Mouse (Mus musculus): Measurements from ENCODE around the gene Atg2a.
A peak's percentile ranks its signal among the peaks of the same experiment; 100 is the strongest.
"Not testable (repeated sequence)": the region's sequence is repeated elsewhere in the genome, so short reads cannot be mapped to it uniquely, and the experiment has no call there.

Gene Atg2a

DNA sequence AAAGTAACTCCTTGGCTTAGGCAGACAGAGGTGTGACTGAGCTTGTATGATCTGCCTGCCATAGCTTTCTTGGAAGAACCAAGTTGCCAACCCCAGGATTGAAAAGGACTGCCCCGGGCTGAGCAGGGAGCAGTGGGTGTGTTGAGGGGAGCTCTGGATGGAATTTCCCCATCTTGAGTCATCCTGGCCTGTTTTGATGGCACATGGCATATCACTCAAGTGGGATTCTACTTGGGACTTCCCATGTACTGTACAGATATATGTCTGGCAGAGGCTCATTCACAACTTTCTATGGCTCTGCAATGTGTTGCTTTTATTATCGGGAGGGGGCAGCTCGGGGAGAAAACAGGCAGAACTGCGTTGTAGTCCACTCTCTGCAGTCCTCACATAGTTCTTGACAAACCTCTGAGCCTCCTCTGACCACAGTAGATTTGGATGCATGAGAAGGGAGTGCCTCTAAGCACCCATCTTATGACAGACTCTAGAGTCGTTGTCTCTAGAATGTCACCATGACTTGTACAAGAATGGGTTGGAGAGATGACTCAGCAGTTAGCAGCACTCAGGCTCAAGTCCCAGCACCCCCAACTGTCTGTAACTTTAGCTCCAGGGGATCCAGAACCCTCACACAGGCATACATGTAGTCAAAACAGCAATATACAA, 55.2 kb downstream of the Atg2a start:
- no peak for DNase-seq (ENCODE audit: low spot score)

DNA sequence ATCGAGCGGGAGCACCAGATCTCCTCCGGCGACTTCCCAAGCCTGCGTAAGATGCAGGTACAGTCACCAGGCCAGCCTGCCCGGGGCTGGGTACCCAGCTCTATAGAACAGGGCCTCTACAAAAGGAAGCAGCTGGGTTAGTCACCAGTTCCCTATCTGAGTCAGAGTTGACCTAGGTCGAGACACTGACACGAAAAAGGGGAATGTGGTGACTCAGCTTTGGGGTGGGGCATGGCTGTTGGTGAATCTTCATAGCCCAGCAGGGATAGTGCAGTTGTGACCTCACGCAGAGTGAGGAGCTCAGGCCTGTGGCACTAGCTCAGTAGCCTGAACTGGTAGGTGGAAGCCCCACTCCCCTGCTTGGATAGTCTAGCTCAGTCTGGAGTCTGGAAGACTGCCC, 56.2 kb downstream of the Atg2a start:
- no peak for DNase-seq (ENCODE audit: low spot score)

DNA sequence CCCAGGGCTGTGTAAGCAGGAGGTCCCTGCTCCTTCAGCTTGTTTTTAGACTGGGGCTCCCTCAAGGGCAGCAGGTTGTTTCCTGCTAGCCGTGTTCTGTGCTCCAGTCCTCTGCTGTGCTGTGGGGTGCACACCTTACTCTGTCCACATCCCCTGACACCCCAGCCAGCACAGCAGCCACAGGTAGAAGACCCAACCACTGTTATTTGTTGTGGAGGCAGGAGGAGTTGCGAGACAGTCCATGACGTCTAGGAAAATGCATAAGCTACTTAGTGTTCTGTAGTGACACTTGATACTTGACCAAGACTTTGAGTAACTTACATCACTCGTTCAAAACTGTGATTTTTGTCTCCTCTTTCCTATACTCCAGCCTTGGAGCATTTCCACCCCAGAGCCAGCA, 57.5 kb downstream of the Atg2a start:
- no peak for DNase-seq (ENCODE audit: low spot score)

DNA sequence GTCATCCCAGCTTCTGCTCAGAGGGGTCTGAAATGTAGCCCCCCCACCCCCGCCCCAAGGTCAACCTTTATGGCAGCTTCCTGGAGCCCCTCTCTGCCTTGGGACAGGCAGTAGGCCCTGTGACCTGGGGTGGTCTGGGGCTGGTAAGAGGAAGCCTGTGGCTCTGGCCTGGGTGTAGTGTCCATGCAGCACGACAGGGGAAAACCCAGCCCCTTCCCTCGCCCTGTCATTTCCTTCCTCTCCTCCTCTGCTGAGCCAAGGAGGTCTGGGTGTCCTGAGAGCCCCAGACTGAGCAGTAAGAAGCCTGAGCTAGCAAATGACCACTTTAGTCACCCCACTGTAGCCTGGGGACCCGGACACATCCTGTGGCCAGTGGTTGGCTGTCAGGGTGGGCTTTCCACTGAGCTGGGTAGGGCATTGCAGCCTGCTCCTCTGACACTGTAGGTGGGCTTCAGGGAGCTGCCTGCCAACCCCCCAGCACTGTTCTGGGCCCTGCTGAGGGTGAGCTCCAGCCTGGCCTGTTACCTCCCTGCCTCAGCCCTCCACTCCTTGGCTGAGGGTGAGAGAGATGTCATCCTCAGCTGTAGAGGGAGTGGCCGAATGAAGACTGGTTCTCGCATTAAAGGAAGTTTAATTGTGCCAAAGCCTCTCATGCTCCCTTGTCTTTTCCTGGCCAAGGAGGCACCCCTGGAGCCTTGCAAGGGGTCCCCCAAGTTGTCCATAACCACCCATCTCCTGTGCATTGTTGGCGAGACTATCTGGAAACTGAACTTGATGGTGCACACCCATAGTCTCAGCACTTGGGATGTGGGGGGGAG, 58.2 kb downstream of the Atg2a start:
- no peak for DNase-seq (ENCODE audit: low spot score)

DNA sequence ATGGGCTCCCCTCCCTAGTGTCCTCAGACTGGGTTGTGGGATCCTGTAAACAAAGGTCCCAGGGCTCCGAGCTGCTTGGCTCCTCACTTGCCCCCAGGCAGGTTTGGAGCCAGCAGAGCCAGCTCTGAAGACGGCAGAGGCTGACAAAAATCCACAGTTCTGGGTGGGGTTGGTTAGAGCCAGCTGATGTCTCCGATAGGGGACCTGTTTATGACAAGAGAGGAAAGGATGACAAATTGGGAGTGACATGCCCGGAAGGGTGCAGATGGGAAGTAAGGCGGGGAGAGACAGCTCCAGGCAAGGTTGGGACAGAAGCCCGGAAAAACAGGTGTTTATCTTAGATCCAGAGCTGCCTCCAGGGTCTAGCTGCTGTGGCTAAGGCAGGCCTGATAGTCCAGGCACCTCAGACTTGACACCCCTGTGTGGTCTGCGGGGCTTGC, 59.0 kb downstream of the Atg2a start:
- no peak for DNase-seq (ENCODE audit: low spot score)

DNA sequence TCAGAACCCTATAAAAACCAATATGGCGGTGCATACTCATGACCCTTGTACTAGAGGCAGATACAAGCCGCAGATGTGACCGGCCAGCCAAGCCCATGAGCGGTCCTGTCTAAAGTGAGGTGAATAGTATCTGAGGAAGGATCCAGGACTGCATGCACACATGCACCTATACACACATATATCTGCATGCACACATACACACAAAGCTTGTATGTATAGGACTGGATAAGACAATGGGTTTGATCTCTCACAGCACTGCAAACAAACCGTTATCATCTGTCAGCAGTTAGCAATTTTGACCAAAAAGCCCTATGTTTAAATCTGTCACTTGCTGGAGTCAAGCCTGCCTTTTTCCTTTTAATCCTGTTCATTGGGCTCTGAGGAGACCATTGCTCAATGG, 60.6 kb downstream of the Atg2a start:
- DNase-seq (ENCODE audit: low spot score): no peak

DNA sequence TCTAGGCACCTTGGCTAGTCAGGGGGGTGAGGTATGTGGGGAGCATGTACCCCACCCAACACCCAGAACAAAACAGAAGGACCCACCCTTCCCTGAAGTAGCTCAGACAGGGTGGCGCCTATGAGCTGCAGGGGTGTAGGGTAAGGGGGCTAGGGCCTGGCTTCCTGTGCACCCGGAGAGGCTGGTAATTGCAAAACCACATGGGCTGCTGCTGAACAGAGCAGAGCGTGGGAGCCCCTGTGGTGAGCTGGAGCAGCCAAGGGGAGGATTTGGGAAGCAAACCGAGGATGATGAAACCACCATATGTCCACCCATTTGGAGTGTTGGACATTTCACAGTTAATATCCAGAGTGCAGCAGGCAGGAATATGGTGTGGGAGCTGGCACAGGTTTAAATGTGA, 61.1 kb downstream of the Atg2a start:
- no peak for DNase-seq (ENCODE audit: low spot score)

DNA sequence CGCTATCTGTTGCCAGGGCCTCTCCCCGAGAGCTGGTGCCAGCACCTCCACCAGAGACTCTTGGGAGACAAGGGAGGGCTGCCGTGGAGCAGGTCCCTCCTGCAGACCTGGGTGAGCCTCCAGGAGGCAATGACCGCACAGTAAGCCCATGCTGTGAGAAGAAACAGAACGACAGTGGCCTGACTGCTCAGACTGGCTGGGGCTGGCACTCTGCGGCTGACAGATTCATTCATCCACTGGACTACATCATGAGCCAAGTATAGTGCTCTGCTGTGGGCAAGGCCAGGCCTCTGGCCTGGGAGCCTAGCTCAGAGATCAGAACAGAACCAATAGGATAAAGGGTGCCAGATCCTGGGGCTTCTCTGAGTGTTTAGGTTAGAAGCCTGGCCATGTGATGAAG, 62.4 kb downstream of the Atg2a start:
- no peak for DNase-seq (ENCODE audit: low spot score)

DNA sequence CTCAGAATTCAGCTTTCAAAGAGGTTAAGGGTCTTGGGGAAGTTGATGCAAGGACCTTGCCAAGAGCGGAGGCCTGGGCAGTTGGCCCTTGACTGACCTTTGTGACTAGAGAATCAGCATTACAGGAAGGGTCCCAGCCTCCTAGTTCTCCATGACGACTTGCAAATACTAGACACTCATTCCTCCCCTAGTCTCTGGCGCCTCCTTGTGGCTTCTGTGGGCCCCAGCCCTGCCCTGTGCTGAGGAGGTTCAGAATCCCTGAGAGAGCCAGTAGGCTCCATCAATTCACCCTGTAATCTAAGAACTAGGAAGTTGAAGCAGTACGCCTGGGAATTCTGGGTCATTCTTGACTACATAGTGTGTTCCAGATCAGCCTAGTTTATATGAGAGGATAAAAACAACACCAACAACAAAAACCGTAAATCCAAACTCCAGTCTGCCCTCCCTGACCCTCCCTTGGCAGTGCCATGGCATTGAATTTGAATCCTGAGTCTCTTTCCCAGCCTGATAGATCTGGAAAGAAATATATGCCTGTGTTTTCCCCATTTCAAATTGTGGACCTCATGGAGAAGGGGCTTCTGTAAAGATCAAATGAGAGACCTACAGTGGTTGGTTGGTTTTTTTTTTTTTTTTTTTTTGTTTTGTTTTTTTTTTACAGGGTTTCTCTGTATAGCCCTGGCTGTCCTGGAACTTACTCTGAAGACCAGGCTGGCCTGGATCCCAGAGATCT, 63.5 kb downstream of the Atg2a start:
- DNase-seq (ENCODE audit: low spot score): peak; percentile 93

DNA sequence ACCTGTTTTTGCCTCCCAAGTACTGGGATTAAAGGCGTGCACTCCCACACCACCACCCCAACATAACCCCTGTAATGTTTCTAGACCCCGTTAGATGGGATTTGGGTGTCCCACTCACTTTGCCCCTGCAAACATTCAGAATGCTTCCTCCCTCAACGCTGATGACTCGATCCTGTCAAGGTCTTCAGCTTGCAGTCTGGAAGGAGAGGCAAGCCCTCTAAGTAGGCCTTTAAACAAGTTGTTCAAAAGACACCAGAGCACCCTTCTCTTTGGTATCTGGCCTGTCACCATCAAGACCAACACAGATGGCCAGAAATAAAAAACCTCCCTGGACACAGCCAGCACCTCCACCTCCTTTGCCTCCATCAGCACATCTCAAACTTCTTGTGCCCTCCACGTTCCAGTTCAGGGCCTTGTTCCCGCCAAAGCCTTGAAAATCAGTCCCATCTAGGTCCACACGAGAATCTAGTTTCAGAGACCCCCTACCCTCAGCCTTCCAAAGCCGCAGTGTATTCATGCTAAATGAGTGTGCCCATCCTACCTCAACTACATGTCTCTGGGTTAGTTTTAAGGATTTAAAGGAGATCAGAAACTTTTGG, 64.1 kb downstream of the Atg2a start:
- DNase-seq (ENCODE audit: low spot score): no peak

DNA sequence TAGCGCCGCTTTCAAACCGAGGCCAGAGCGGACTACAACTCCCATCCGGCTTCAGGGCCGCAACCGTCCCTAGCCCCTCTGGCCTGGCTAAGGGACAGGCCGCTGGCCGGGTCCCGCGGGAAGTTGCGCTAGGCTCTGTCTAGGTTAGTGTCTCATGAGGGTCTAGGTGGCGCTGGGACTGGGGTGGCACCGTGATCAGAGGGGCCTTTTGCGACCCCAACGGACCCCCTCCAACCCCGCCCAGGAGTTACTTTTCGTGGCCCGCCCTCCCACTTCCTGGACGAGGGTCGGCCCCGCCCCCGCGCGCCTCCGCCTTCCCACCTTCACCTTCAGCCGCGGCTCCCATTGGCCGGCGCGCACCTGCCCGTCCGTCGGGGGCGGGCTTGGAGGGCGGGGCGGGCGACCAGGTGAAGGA, 64.7 kb downstream of the Atg2a start, which contains the start of gene Cdc42bpg:
Gene Cdc42bpg, plus strand, starts transcription at position 320 of the 415 bp plus-strand sequence.
- DNase-seq (ENCODE audit: low spot score): peak; percentile 78

DNA sequence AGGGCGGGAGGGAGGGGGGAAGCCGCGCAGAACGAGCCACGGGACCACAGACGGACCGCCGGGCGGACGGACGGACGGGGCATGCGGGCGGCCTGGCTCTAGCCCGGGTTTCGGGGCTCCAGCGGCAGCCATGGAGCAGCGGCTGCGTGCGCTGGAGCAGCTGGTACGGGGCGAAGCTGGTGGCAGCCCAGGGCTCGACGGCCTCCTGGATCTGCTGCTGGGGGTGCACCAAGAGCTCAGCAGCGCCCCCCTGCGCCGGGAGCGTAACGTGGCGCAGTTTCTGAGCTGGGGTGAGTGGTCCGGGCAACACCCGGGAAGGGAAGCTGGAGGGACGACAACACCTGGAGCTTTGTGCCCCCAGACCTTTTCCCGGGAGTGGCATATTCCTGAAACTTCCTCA, 65.1 kb downstream of the Atg2a start:
- DNase-seq (ENCODE audit: low spot score): peak; percentile 84

DNA sequence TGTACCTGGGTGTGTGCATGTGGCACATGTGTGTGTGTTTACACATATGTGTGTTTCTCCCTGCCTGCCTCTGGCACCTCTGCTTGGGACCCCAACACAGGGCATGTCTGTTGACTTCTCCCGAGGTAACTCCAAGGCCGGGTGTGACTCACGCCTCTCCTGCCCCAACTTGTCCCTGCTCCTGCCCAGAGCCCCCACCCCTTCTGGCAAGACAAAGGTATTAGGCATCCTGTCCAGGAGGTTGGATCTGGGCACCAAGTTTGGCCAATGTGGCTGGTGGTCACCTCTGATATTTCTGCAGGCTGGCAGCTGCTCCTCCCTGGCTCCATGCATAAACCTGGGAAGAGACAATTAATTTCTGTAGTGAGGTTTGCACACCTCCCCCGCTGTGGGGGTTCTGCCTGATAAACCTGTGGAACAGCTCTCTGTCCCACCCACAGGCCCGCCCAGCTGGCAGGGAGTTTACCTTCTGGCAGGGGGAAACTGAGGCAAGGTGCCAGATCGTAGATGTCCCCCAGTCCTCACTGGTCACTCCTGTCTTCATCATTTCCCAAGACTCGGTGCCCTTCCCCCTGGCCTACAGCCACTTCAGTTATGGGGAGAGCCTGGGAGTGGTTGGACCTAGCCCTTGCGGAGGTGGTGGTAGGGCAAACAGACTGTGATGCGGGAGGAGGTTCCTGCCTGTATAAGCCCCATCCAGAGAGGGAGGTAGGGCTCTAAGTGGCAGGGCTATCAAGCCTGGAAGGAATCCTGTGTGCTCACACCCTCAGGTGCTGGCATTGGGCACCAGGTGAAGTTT, 66.5 kb downstream of the Atg2a start:
- no peak for DNase-seq (ENCODE audit: low spot score)

DNA sequence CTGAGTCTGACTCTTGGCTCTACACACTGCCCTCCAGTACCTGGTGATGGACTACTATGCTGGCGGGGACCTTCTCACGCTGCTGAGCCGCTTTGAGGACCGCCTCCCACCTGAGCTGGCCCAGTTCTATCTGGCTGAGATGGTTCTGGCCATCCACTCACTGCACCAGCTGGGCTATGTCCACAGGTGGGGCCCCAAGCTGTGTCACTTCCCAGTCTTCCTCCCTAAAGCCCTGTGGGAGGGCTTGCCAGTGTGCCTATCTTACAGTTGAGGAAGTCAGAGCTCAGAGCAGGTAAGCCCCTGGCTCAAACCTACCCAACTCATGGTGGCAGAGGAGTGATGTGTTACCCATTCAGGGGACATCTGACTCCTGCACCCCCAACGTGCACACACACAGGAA, 68.7 kb downstream of the Atg2a start:
- DNase-seq (ENCODE audit: low spot score): no peak

DNA sequence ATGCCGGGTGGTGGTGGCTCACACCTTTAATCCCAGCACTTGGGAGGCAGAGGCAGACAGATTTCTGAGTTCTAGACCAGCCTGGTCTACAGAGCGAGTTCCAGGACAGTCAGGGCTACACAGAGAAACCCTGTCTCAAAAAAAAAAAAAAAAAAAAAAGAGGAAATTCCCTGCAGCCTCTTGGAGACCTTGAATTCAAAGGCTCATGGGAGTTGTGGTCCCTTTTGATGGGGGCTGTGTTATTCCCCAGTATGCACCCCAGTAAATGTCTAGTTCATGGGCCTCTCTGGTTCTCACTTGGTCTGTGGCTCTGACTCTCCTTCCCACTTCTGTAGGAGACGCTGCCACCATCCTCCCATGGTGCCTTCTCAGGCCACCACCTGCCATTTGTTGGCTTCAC, 70.3 kb downstream of the Atg2a start:
- DNase-seq (ENCODE audit: low spot score): not testable (repeated sequence)

All from ovary, postnatal 14 days (tissue).